Mouse (Mus musculus): ENCODE results near the gene Mpp3. TPM values are rescaled to one million over a fixed set of nuclear protein-coding genes. Genes with fewer than 3 reads are reported as not detected.

Gene Mpp3
- total RNA-seq, 1 experiment from 2014 or later: not detected

- ATAC-seq (ENCODE audit: extremely low read depth, insufficient number of reproducible peaks, low FRiP score, poor library complexity, severe bottlenecking): no peak
Measured at GRCm38 (mm10) chr11:102023406-102023805, 4.9 kb downstream of the Mpp3 start.

GRCm38 (mm10) chr11:102021196-102021595 lies 7.1 kb downstream of the Mpp3 start:
- no peak for ATAC-seq (ENCODE audit: extremely low read depth, insufficient number of reproducible peaks, low FRiP score, poor library complexity, severe bottlenecking)

- no peak for ATAC-seq (ENCODE audit: extremely low read depth, insufficient number of reproducible peaks, low FRiP score, poor library complexity, severe bottlenecking)
Measured at GRCm38 (mm10) chr11:102019736-102020135, 8.5 kb downstream of the Mpp3 start.

GRCm38 (mm10) chr11:102016136-102016535 lies 12.1 kb downstream of the Mpp3 start:
- ATAC-seq (ENCODE audit: extremely low read depth, insufficient number of reproducible peaks, low FRiP score, poor library complexity, severe bottlenecking): no peak

GRCm38 (mm10) chr11:102015472-102015871 lies 12.8 kb downstream of the Mpp3 start:
- no peak for ATAC-seq (ENCODE audit: extremely low read depth, insufficient number of reproducible peaks, low FRiP score, poor library complexity, severe bottlenecking)

- ATAC-seq (ENCODE audit: extremely low read depth, insufficient number of reproducible peaks, low FRiP score, poor library complexity, severe bottlenecking): no peak
Measured at GRCm38 (mm10) chr11:102013201-102013600, 15.1 kb downstream of the Mpp3 start.

- ATAC-seq (ENCODE audit: extremely low read depth, insufficient number of reproducible peaks, low FRiP score, poor library complexity, severe bottlenecking): no peak
Measured at GRCm38 (mm10) chr11:102011510-102011909, 16.8 kb downstream of the Mpp3 start.

GRCm38 (mm10) chr11:102010140-102010539 lies 18.1 kb downstream of the Mpp3 start:
- ATAC-seq (ENCODE audit: extremely low read depth, insufficient number of reproducible peaks, low FRiP score, poor library complexity, severe bottlenecking): no peak

- ATAC-seq (ENCODE audit: extremely low read depth, insufficient number of reproducible peaks, low FRiP score, poor library complexity, severe bottlenecking): no peak
Measured at GRCm38 (mm10) chr11:102008954-102009637, 19.2 kb downstream of the Mpp3 start.

- no peak for ATAC-seq (ENCODE audit: extremely low read depth, insufficient number of reproducible peaks, low FRiP score, poor library complexity, severe bottlenecking)
Measured at GRCm38 (mm10) chr11:102008372-102008771, 19.9 kb downstream of the Mpp3 start.

- no peak for ATAC-seq (ENCODE audit: extremely low read depth, insufficient number of reproducible peaks, low FRiP score, poor library complexity, severe bottlenecking)
Measured at GRCm38 (mm10) chr11:102006688-102007087, 21.6 kb downstream of the Mpp3 start.

- no peak for ATAC-seq (ENCODE audit: extremely low read depth, insufficient number of reproducible peaks, low FRiP score, poor library complexity, severe bottlenecking)
Measured at GRCm38 (mm10) chr11:102006271-102006670, 22.0 kb downstream of the Mpp3 start.

GRCm38 (mm10) chr11:102004251-102004650 lies 24.0 kb downstream of the Mpp3 start:
- no peak for ATAC-seq (ENCODE audit: extremely low read depth, insufficient number of reproducible peaks, low FRiP score, poor library complexity, severe bottlenecking)

- ATAC-seq (ENCODE audit: extremely low read depth, insufficient number of reproducible peaks, low FRiP score, poor library complexity, severe bottlenecking): no peak
Measured at GRCm38 (mm10) chr11:101999466-101999865, 28.8 kb downstream of the Mpp3 start.

- no peak for ATAC-seq (ENCODE audit: extremely low read depth, insufficient number of reproducible peaks, low FRiP score, poor library complexity, severe bottlenecking)
Measured at GRCm38 (mm10) chr11:101998258-101998657, 30.0 kb downstream of the Mpp3 start.

GRCm38 (mm10) chr11:101995938-101996337 lies 32.3 kb downstream of the Mpp3 start:
- ATAC-seq (ENCODE audit: extremely low read depth, insufficient number of reproducible peaks, low FRiP score, poor library complexity, severe bottlenecking): no peak

- ATAC-seq (ENCODE audit: extremely low read depth, insufficient number of reproducible peaks, low FRiP score, poor library complexity, severe bottlenecking): no peak
Measured at GRCm38 (mm10) chr11:101994100-101994499, 34.2 kb downstream of the Mpp3 start.

- no peak for ATAC-seq (ENCODE audit: extremely low read depth, insufficient number of reproducible peaks, low FRiP score, poor library complexity, severe bottlenecking)
Measured at GRCm38 (mm10) chr11:101992411-101992810, 35.9 kb downstream of the Mpp3 start.

- no peak for ATAC-seq (ENCODE audit: extremely low read depth, insufficient number of reproducible peaks, low FRiP score, poor library complexity, severe bottlenecking)
Measured at GRCm38 (mm10) chr11:101991813-101992212, 36.4 kb downstream of the Mpp3 start.

GRCm38 (mm10) chr11:101990244-101990643 lies 38.0 kb downstream of the Mpp3 start:
- no peak for ATAC-seq (ENCODE audit: extremely low read depth, insufficient number of reproducible peaks, low FRiP score, poor library complexity, severe bottlenecking)

- ATAC-seq (ENCODE audit: extremely low read depth, insufficient number of reproducible peaks, low FRiP score, poor library complexity, severe bottlenecking): no peak
Measured at GRCm38 (mm10) chr11:101986913-101987312, 41.3 kb downstream of the Mpp3 start, which contains the start of gene Dusp3. Dusp3 (minus strand) TSS chr11:101987013.
